Mouse (Mus musculus) brown adipose tissue, adult 24 weeks (tissue): Measurements from ENCODE around the gene Peg3. TPM values are rescaled to one million over a fixed set of nuclear protein-coding genes. Genes with fewer than 3 reads are reported as not detected.
A peak's percentile ranks its signal among the peaks of the same experiment; 100 is the strongest.
"Not testable (repeated sequence)": the region's sequence is repeated elsewhere in the genome, so short reads cannot be mapped to it uniquely, and the experiment has no call there.

Experiments
- H3K27ac ChIP-seq: fragments of 200-500 bp; replicated peaks from 2 replicates; pipeline ENCODE4 v1.5.1; 2012; ENCODE audit warnings: low read depth, mild to moderate bottlenecking, low read length
- H3K4me1 ChIP-seq: fragments of 200-500 bp; 2 replicates; pipeline ENCODE4 v1.6.1; 2012; ENCODE audit warnings: low read length, mixed read lengths; ENCODE audit not compliant: control insufficient read depth, insufficient read depth, insufficient read length
- H3K4me3 ChIP-seq: fragments of 200-500 bp; 2 replicates; pipeline ENCODE4 v1.5.1; 2012; ENCODE audit warnings: low read depth, mild to moderate bottlenecking, low read length, moderate library complexity; ENCODE audit not compliant: insufficient read depth
- polyA plus RNA-seq: library from polyadenylated mRNA; stranded (reverse); fragments of >200 nt; gene quantifications from 2 replicates; pipeline ENCODE4 v1.2.4, GENCODE M21; 2012; ENCODE audit not compliant: missing spikeins, insufficient read depth, insufficient read length

Peg3 gene
- polyA plus RNA-seq: 3.5 and 8.2 TPM in 2 replicates

DNA sequence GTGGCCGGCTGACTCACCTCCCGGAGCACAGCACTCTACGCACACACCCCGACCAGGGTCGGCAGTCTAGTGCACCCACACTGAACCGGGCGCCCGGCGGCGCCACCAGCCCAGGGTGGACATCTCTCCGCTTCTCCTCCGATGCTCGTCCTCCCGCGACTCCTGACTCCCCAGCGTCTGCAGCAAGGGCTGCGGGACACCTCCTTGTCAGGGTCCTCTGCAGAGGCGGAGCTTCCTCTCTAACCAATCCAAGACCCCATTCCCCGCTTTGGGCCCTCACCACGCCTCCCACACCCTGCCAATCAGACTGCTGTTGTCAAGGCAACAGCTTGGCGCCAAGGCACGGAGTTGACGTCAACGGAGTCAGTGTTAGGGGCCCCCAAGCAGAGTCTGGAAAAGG, at the start of gene Peg3, which contains the start of gene Usp29:
TSS of gene Peg3 (minus strand) at position 191 of the 400 bp plus-strand sequence.
TSS of gene Usp29 (plus strand) at position 338 of the 400 bp plus-strand sequence.
- Histone ChIP-seq H3K4me1 (no peaks in the 10 kb centered on the region), H3K4me3 (peak within 1 kb of the TSS; percentile 65), H3K27ac (peak within 1 kb of the TSS; percentile 84)

DNA sequence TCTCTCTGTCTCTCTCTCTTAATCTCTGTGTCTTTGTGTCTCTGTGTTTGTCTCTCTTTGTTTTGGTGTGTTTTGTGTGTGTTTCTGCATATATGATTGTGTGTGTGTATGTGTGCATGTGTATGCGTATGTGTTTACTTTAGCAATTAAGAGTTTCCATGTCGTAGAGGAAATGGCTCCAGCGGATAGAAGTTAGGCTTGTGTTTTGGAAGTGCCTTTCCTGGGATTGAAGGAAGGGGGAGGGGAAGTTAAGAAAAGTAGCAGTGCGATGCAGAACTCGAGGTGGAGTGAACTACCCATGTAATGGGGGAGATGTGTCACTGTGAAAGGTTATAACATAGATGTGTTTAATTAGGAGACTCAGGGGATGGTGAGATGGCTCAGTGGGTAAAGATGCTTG, 48.9 kb upstream of the Peg3 start:
- Histone ChIP-seq H3K4me1 (no peaks in the 10 kb centered on the region), H3K4me3 (no peak overlapping the region), H3K27ac (no peak overlapping the region)

- Histone ChIP-seq H3K4me3 (no peak overlapping the region), H3K4me1 (no peaks in the 10 kb centered on the region), H3K27ac (no peak overlapping the region)
Observed at GRCm38 (mm10) chr7:6777689-6778088, 47.5 kb upstream of the Peg3 start.

DNA sequence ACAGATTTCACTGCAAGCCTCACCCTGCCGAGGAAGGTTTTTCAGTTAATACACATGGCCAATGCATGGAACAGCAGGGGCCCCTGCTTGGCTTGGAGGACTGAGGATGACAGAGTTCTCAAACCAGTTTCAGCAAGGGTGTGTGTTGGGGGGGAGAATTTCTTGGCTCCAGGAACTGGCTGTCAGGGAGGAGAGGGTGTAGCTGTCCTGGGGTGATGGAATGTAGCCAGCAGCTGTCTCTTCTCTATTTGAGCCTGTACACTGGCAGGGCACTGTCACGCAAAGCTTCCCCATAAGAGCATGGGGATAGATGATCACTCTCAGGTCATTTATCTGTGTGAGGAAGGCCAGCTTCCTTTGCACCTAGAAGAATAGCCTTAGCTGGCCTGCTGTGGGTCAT, 46.9 kb upstream of the Peg3 start:
- Histone ChIP-seq H3K4me3 (no peak overlapping the region), H3K27ac (no peak overlapping the region), H3K4me1 (no peaks in the 10 kb centered on the region)

- no peak overlapping the region for H3K27ac ChIP-seq
- H3K4me3 ChIP-seq: no peak overlapping the region
Observed at GRCm38 (mm10) chr7:6776314-6777059, 46.3 kb upstream of the Peg3 start.

GRCm38 (mm10) chr7:6773865-6774413, 43.7 kb upstream of the Peg3 start:
- not testable (repeated sequence) for H3K4me1 ChIP-seq, H3K4me3 ChIP-seq, H3K27ac ChIP-seq

More at GRCm38 (mm10) chr7:6776314-6777059, 46.3 kb upstream of the Peg3 start:
- H3K4me1 ChIP-seq: no peaks in the 10 kb centered on the region

GRCm38 (mm10) chr7:6770286-6770685, 40.1 kb upstream of the Peg3 start:
- H3K4me3 ChIP-seq: no peak overlapping the region
- no peak overlapping the region for H3K27ac ChIP-seq
- peaks cover 7% of the 10 kb centered on the region; the same call in 1 of the 2 replicates for H3K4me1 ChIP-seq

- 0 out of 2 replicates have a peak, but pooled peaks cover under 1% of the 10 kb centered on the region for H3K4me1 ChIP-seq
- no peak overlapping the region for H3K27ac ChIP-seq
- H3K4me3 ChIP-seq: no peak overlapping the region
Observed at GRCm38 (mm10) chr7:6765240-6765639, 35.0 kb upstream of the Peg3 start.

DNA sequence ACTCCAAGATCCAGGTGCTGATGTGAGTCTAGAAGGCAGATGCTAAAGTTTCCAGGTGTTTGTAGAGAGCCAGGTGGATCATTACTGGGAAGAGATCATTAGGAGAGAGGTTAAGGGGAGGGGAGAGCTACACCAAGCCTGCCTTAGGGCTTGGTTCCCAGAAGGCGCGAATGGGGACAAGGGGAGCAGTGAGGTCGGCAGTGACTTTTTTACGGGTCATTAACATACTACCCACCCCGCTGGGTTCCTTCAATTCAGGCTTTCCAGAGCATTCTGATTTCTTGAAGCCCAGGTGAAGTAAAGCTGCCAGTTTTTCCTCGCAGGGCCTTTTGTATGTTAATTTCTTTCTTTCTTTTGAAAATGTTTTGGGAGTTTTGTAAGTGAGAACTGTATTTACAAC, 29.9 kb upstream of the Peg3 start:
- Histone ChIP-seq H3K27ac (no peak overlapping the region), H3K4me1 (no peaks in the 10 kb centered on the region), H3K4me3 (no peak overlapping the region)

GRCm38 (mm10) chr7:6759698-6760097, 29.5 kb upstream of the Peg3 start:
- H3K27ac ChIP-seq: no peak overlapping the region
- no peaks in the 10 kb centered on the region for H3K4me1 ChIP-seq
- H3K4me3 ChIP-seq: no peak overlapping the region

DNA sequence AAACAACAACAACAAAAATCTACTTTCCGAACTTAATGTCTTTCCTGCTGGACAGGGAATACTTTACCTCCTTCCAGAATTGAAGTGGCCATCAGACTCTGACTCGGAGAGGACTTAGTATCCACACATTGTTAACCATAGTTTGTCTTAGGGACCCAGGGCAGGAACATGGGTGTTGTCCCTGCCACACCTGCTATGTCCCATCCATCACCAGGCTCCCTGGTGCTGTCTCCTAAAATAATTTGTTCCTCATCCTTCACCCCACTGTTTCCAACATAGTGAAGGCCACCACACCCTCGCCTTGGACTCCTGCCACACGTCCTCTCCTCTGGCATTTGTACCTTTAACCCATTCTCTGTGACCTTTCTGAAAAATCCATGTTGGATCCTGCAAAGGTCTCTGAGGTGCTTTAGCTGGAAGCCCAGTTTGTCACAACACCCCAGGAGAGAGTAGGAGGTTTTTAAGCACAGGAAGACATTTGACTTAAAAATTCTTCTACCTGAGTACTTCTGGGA, 26.6 kb upstream of the Peg3 start:
- Histone ChIP-seq H3K27ac (no peak overlapping the region), H3K4me3 (no peak overlapping the region), H3K4me1 (no peaks in the 10 kb centered on the region)

DNA sequence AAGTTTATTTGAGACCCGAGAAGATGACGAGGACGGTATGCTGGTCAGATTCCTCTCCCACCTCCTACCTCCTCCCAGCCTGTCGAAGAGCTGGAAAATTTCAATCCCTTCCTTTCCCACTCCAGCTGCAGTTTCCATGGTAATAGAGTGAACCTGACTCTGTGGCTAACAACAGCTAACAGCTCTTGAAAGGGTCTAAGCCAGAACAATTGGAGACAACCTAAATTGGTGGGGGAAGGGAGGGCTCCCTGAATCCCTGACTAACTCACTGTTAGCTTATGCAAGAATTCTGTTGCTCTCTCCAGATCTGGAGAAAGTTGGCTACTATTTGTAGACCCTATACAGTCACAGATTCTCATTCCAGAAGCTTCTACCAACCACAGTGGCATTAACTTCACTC, 23.2 kb upstream of the Peg3 start:
- no peaks in the 10 kb centered on the region for H3K4me1 ChIP-seq
- no peak overlapping the region for H3K27ac ChIP-seq
- H3K4me3 ChIP-seq: no peak overlapping the region

- Histone ChIP-seq H3K4me3 (no peak overlapping the region), H3K4me1 (no peaks in the 10 kb centered on the region), H3K27ac (no peak overlapping the region)
Observed at GRCm38 (mm10) chr7:6749196-6749595, 19.0 kb upstream of the Peg3 start.

DNA sequence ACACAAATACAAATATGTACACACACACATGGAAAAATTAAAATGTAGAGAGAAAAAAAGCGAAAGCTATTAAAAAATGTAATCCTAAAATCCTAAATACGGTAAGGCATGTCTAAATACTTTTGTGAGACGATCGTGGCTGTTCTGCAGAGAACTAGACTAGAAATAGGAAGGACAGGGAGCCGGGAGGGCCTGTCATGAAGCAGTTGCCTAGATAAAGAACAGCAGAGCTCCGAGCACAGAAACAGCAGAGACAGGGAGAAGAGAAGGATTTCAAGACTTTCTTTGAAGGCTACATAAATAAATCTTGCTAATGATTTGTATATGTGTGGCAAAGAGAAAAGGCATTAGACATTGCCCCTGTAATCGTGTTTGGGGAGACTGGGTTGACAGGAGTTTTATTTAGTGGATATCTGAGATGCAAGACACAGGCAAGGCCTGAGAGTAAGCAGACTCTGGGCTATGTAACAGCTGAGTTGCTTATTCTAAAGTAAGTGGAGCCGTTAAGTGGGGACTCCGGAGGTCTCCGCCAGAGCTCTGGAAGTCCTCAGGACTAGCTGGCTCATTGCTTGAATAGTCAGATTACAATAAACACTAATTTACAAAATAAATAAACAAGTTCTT, 14.2 kb upstream of the Peg3 start:
- Histone ChIP-seq H3K4me1 (no peaks in the 10 kb centered on the region), H3K4me3 (no peak overlapping the region), H3K27ac (no peak overlapping the region)

GRCm38 (mm10) chr7:6736060-6736459, 5.8 kb upstream of the Peg3 start:
- H3K27ac ChIP-seq: no peak overlapping the region
- H3K4me3 ChIP-seq: no peak overlapping the region
- no peaks in the 10 kb centered on the region for H3K4me1 ChIP-seq
